1 mouse cellular context compared by ENCODE assay signal in genomic region chr1:39482115-39482815, GRCm38 (mm10).
A peak's percentile ranks its signal among the peaks of the same experiment; 100 is the strongest.
TF ChIP-seq lines count a peak whose summit lies in the region.

No protein-coding gene starts in this region.

TF ChIP-seq in MEL, 35 proteins besides CTCF, POLR2A, EP300 and RAD21 (continued from another document):
- TF ChIP-seq UBTF (IDR thresholded peaks at IDR 0.05; ENCODE audit: borderline replicate concordance, insufficient read depth, low read depth, low read length) = no peak
- no peak for TF ChIP-seq KAT2A (conservative IDR thresholded peaks at IDR 0.05; ENCODE audit: low read depth, low read length)
- TF ChIP-seq E2F4 (IDR thresholded peaks at IDR 0.05; ENCODE audit: borderline replicate concordance, low read depth, low read length) = no peak
- TF ChIP-seq SIN3A (IDR thresholded peaks at IDR 0.05; ENCODE audit: low read length) = peak; percentile 28; the same call in 1 of the 2 replicates
- TF ChIP-seq TBP (IDR thresholded peaks at IDR 0.05; ENCODE audit: low read depth, low read length) = 0 out of 2 replicates have a peak, but pooled peaks have one; percentile 21
- no peak for TF ChIP-seq MAZ (IDR thresholded peaks at IDR 0.05; ENCODE audit: low read depth, low read length)
- TF ChIP-seq HCFC1 (IDR thresholded peaks at IDR 0.05; ENCODE audit: low read depth, low read length) = 0 out of 2 replicates have a peak, but pooled peaks have one; percentile 24
- TF ChIP-seq ELF1 (IDR thresholded peaks at IDR 0.05; ENCODE audit: low read depth, low read length) = 0 out of 2 replicates have a peak, but pooled peaks have one; percentile 22
- TF ChIP-seq CHD1 (IDR thresholded peaks at IDR 0.05; ENCODE audit: low read depth, low read length) = no peak
- TF ChIP-seq SMC3 (IDR thresholded peaks at IDR 0.05; ENCODE audit: low read depth, low read length) = no peak
- TF ChIP-seq RCOR1 (IDR thresholded peaks at IDR 0.05; ENCODE audit: low read depth, low read length) = no peak
- peak; percentile 44; the same call in 1 of the 2 replicates for TF ChIP-seq MXI1 (IDR thresholded peaks at IDR 0.05; ENCODE audit: low read depth, low read length)
- TF ChIP-seq CHD2 (IDR thresholded peaks at IDR 0.05; ENCODE audit: low read length) = no peak
